Mouse (Mus musculus) testis, adult 2 months (tissue): Measurements from ENCODE around the gene Ric8b.

Source experiments
- CTCF ChIP-seq: fragments of 200-500 bp; IDR thresholded peaks from 2 replicates; pipeline ENCODE4 v1.5.1; 2012; ENCODE audit warnings: low read depth, mild to moderate bottlenecking, inconsistent platforms, low read length, moderate library complexity; ENCODE audit not compliant: control insufficient read depth, insufficient read depth, insufficient replicate concordance
- POLR2A ChIP-seq: fragments of 200-500 bp; IDR thresholded peaks from 2 replicates; pipeline ENCODE4 v1.6.1; 2012; ENCODE audit warnings: low read depth, mild to moderate bottlenecking, inconsistent platforms, low read length, moderate library complexity; ENCODE audit not compliant: control insufficient read depth

DNA sequence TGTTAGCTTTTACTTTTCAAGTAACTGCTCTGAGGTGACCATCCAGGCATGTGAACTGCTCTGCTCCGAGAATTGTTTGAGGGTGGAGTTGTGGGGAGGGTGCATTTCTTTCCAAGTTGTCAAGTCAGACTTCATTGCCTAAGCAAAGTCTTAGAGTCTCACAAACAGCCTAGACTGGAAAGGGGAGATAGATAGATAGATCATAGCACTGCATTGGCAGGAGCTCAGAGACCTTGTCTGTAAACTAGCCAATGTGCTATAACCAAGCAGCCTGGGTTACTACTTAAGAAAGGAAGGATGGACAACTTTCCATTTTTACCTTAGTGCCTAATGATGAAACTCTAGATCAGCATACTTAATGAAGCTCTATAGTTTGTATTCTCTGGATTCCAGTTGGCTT is 22.9 kb downstream of the Ric8b start:
- TF ChIP-seq CTCF (no peak), POLR2A (no peak)
